Mouse (Mus musculus): ENCODE results near the gene Klhl11.

Klhl11 gene

GRCm38 (mm10) chr11:100414021-100414913, 58.3 kb downstream of the Klhl11 start, which contains the start of gene P3h4:
TSS of gene P3h4 (minus strand) at chr11:100414836.
- no peak for DNase-seq (ENCODE audit: low read depth, low spot score)

- DNase-seq (ENCODE audit: low read depth, low spot score): no peak
These were observed 59.0 kb downstream of the Klhl11 start for GRCm38 (mm10) chr11:100413541-100413940.
